In genomic region chr12:3425375-3426341, GRCm38 (mm10) we compare ENCODE assay signal across 8 mouse cellular contexts. TPM values are rescaled to one million over a fixed set of nuclear protein-coding genes. Genes with fewer than 3 reads are reported as not detected.
DNase-seq lines count a peak whose midpoint lies in the region; ATAC-seq and TF ChIP-seq lines count a peak whose summit lies in the region.

No protein-coding gene starts in this region.

- TF ChIP-seq CTCF in heart, adult 2 months (IDR thresholded peaks at IDR 0.05) = peak; percentile 56
- peak; percentile 61 for TF ChIP-seq CTCF in kidney, postnatal 0 days (IDR thresholded peaks at IDR 0.05; ENCODE audit: low read depth)

- peak; percentile 83 for DNase-seq in 3T3-L1 (ENCODE audit: low read depth, low spot score)
- DNase-seq in B cell, adult 2 months = peak; percentile 34 to 41
- DNase-seq in cerebellum, adult 9-10 months = peak; percentile 78
- peak in 1 of 2 experiments; percentile 31 for DNase-seq in heart, adult 2 months
- peak; percentile 67 for DNase-seq in kidney, postnatal 0 days (ENCODE audit: low spot score)
- DNase-seq in lung, postnatal 36 days = peak; percentile 54
- DNase-seq in thymus, postnatal 10 days (ENCODE audit: low spot score in 2 of 2) = peak; percentile 7 to 21
- DNase-seq in ovary, postnatal 36 days (ENCODE audit: low spot score) = no peak

- TF ChIP-seq POLR2A in heart, adult 2 months (IDR thresholded peaks at IDR 0.05; ENCODE audit: insufficient read depth, low read depth, low read length) = no peak

- TF ChIP-seq EP300 in heart, adult 2 months (IDR thresholded peaks at IDR 0.05; ENCODE audit: insufficient read depth, low read depth, low read length) = no peak

- 37% methylated on average over 15 of the region's 15 CpGs for WGBS in heart, adult 2 months
- 42% methylated on average over 15 of the region's 15 CpGs for WGBS in kidney, postnatal 0 days

- H3K9me3 ChIP-seq in kidney, postnatal 0 days (replicated peaks; ENCODE audit: low read length) = no peaks in the 10 kb centered on the region

- 0 out of 2 replicates have a peak, but pooled peaks cover 2% of the 10 kb centered on the region for H3K79me2 ChIP-seq in heart, adult 2 months (replicated peaks; ENCODE audit: control insufficient read depth, insufficient read depth, low read length)

- intact Hi-C loops in heart, adult 2 months (cut with DNase I) = loop anchor here (2.0 to 5.0 kb wide), 4 partner anchors 58 to 191 kb away; partner anchors contain the start of genes Dtnb and Kif3c

- peak; percentile 5; the same call in 1 of the 2 replicates for ATAC-seq in kidney, postnatal 0 days (replicated peaks; ENCODE audit: low FRiP score, low read depth)

- H3K27me3 ChIP-seq in heart, adult 2 months (ENCODE audit: control insufficient read depth, insufficient read depth, low read length) = no peaks in the 10 kb centered on the region
- H3K27me3 ChIP-seq in kidney, postnatal 0 days (ENCODE audit: insufficient read depth, low read length) = no peaks in the 10 kb centered on the region

- H3K4me3 ChIP-seq in heart, adult 2 months = peak overlapping the region; percentile 68
- H3K4me3 ChIP-seq in kidney, postnatal 0 days (replicated peaks; ENCODE audit: low read depth, low read length) = peak overlapping the region; percentile 79

- H3K9ac ChIP-seq in heart, adult 2 months (ENCODE audit: low read depth, low read length) = no peak overlapping the region; the same call in 1 of the 2 replicates
- peak overlapping the region; percentile 38; the same call in 1 of the 2 replicates for H3K9ac ChIP-seq in kidney, postnatal 0 days (ENCODE audit: low read depth, low read length)

- H3K27ac ChIP-seq in heart, adult 2 months = peak overlapping the region; percentile 95
- H3K27ac ChIP-seq in kidney, postnatal 0 days = peak overlapping the region; percentile 98

- H3K36me3 ChIP-seq in heart, adult 2 months (ENCODE audit: control insufficient read depth, insufficient read depth, low read length) = no peaks in the 10 kb centered on the region
- no peaks in the 10 kb centered on the region for H3K36me3 ChIP-seq in kidney, postnatal 0 days (ENCODE audit: insufficient read depth, low read length)

- H3K4me2 ChIP-seq in kidney, postnatal 0 days (ENCODE audit: low read length) = peak overlapping the region; percentile 72

- H3K4me1 ChIP-seq in heart, adult 2 months (ENCODE audit: control insufficient read depth, insufficient read depth, low read length) = peaks cover 4% of the 10 kb centered on the region
- H3K4me1 ChIP-seq in kidney, postnatal 0 days (replicated peaks; ENCODE audit: insufficient read depth, low read length) = peaks cover 6% of the 10 kb centered on the region

RNA-seq across cellular contexts. Expression of gene Asxl2, which starts 1.0 kb away (rescaled TPM):
- 10 to 100 TPM; 18.8 to 21.9 TPM for total RNA-seq in heart, adult 2 months (2021)
- 4.0 and 7.8 TPM in 2 replicates for polyA plus RNA-seq in heart, adult 2 months (2012; rRNA removed)
- polyA plus RNA-seq in kidney, postnatal 0 days (2015; fragmentation: Nextera tagmentation; extraction: Ambion mirVana) = 9.6 and 10.5 TPM in 2 replicates
